Mouse (Mus musculus) forebrain, embryonic 11.5 days (tissue): ENCODE results near the gene D930007J09Rik. TPM values are rescaled to one million over a fixed set of nuclear protein-coding genes. Genes with fewer than 3 reads are reported as not detected.

Experiments used
- ATAC-seq: fragments of 200-750 bp; cut with Nextera tagmentation; replicated peaks from 2 replicates; pipeline ENCODE4 v1.8.0; 2017; ENCODE audit warnings: moderate TSS enrichment; ENCODE audit not compliant: low FRiP score
- DNase-seq: peaks from one replicate; pipeline ENCODE4 v3.0.0-alpha.2; 2017; ENCODE audit warnings: low spot score
- H3K27ac ChIP-seq: fragments of 300-500 bp; sonication (generic); 2 replicates; pipeline ENCODE4 v1.5.1; 2014; ENCODE audit warnings: low read depth, low read length
- H3K27me3 ChIP-seq: fragments of 300-500 bp; sonication (generic); 2 replicates; pipeline ENCODE4 v1.6.1; 2014; ENCODE audit warnings: mild to moderate bottlenecking, low read length, mixed read lengths; ENCODE audit not compliant: control insufficient read depth, insufficient read depth
- H3K36me3 ChIP-seq: fragments of 300-500 bp; sonication (generic); 2 replicates; pipeline ENCODE4 v1.6.1; 2014; ENCODE audit warnings: mild to moderate bottlenecking, low read length, moderate library complexity, mixed read lengths; ENCODE audit not compliant: control insufficient read depth, insufficient read depth
- H3K4me1 ChIP-seq: fragments of 300-500 bp; sonication (generic); replicated peaks from 2 replicates; pipeline ENCODE4 v1.6.1; 2014; ENCODE audit warnings: low read length, mixed read lengths; ENCODE audit not compliant: control insufficient read depth, insufficient read depth
- H3K4me2 ChIP-seq: fragments of 300-500 bp; sonication (generic); 2 replicates; pipeline ENCODE4 v1.6.1; 2014; ENCODE audit warnings: low read depth, mild to moderate bottlenecking, low read length, moderate library complexity, mixed read lengths; ENCODE audit not compliant: severe bottlenecking
- H3K4me3 ChIP-seq: fragments of 300-500 bp; sonication (generic); 2 replicates; pipeline ENCODE4 v1.5.1; 2014; ENCODE audit warnings: low read depth, low read length
- H3K9ac ChIP-seq: fragments of 300-500 bp; sonication (generic); 2 replicates; pipeline ENCODE4 v1.6.1; 2014; ENCODE audit warnings: low read length
- H3K9me3 ChIP-seq: fragments of 300-500 bp; sonication (generic); 2 replicates; pipeline ENCODE4 v1.6.1; 2016; ENCODE audit warnings: low read length, mixed read lengths; ENCODE audit not compliant: control insufficient read depth
- WGBS: fragments of 180-500 bp; shearing (Covaris S2); extraction: QIAGEN DNeasy Blood & Tissue Kit; methylation state at CpG from one replicate; pipeline ENCODE4 v1.1.7; 2014; 5-methylcytosine and 5-hydroxymethylcytosine counted together
- polyA plus RNA-seq: library from polyadenylated mRNA; unstranded; fragments of >200 nt; fragmentation: Nextera tagmentation; extraction: Ambion mirVana; gene quantifications from 2 replicates; pipeline ENCODE4 v1.2.1, GENCODE M21; 2014

Gene D930007J09Rik
- polyA plus RNA-seq, 1 experiment from 2014 or later: not detected

DNA sequence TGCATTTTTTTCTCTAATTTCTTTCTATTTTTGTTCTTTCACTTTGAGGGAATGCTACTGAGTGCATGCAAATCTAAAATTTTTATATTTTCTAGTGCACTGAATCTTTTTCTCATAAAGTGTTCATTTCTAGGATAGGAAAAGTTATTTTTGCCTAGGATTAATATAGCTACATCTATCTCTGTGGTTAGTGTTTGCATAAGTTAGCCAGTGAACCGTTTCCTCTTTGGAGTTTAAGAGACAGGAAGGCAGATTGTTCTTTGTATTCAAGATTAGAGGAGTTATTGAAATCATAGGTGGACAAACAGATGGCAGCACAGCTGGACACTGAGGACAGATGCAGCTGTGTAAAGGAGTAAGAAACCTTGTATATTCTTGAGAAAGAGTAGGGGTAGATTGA, 36.7 kb upstream of the D930007J09Rik start:
- Histone ChIP-seq H3K4me1 (no peaks in the 10 kb centered on the region), H3K36me3 (no peaks in the 10 kb centered on the region), H3K27me3 (no peaks in the 10 kb centered on the region), H3K4me3 (no peak overlapping the region), H3K9me3 (no peaks in the 10 kb centered on the region), H3K4me2 (no peak overlapping the region), H3K27ac (no peak overlapping the region), H3K9ac (no peak overlapping the region)
- no peak for DNase-seq
- no peak for ATAC-seq
- WGBS: 53% methylated on average over 1 of the region's 1 CpGs

GRCm38 (mm10) chr13:32834513-32834912, 31.9 kb upstream of the D930007J09Rik start:
- DNase-seq: no peak
- ATAC-seq: no peak
- no peak overlapping the region for H3K9ac ChIP-seq
- no peaks in the 10 kb centered on the region for H3K4me1 ChIP-seq
- H3K27me3 ChIP-seq: no peaks in the 10 kb centered on the region
- H3K36me3 ChIP-seq: no peaks in the 10 kb centered on the region
- no peak overlapping the region for H3K4me2 ChIP-seq
- no peaks in the 10 kb centered on the region for H3K9me3 ChIP-seq
- no peak overlapping the region for H3K4me3 ChIP-seq
- WGBS: 96% methylated on average over 5 of the region's 5 CpGs
- no peak overlapping the region for H3K27ac ChIP-seq

GRCm38 (mm10) chr13:32833237-32833636, 30.6 kb upstream of the D930007J09Rik start:
- H3K4me3 ChIP-seq: no peak overlapping the region
- 79% methylated on average over 6 of the region's 6 CpGs for WGBS
- DNase-seq: no peak
- no peaks in the 10 kb centered on the region for H3K9me3 ChIP-seq
- H3K4me1 ChIP-seq: no peaks in the 10 kb centered on the region
- no peak for ATAC-seq
- H3K4me2 ChIP-seq: no peak overlapping the region
- no peak overlapping the region for H3K9ac ChIP-seq
- no peaks in the 10 kb centered on the region for H3K36me3 ChIP-seq
- no peak overlapping the region for H3K27ac ChIP-seq
- no peaks in the 10 kb centered on the region for H3K27me3 ChIP-seq

- no peaks in the 10 kb centered on the region for H3K9me3 ChIP-seq
- no peaks in the 10 kb centered on the region for H3K4me1 ChIP-seq
- no peaks in the 10 kb centered on the region for H3K27me3 ChIP-seq
- H3K4me2 ChIP-seq: no peak overlapping the region
- no peaks in the 10 kb centered on the region for H3K36me3 ChIP-seq
- no peak overlapping the region for H3K4me3 ChIP-seq
- DNase-seq: no peak
- ATAC-seq: no peak
- 76% methylated on average over 3 of the region's 3 CpGs for WGBS
- no peak overlapping the region for H3K9ac ChIP-seq
- no peak overlapping the region for H3K27ac ChIP-seq
Observed at GRCm38 (mm10) chr13:32832776-32833175, 30.1 kb upstream of the D930007J09Rik start.

DNA sequence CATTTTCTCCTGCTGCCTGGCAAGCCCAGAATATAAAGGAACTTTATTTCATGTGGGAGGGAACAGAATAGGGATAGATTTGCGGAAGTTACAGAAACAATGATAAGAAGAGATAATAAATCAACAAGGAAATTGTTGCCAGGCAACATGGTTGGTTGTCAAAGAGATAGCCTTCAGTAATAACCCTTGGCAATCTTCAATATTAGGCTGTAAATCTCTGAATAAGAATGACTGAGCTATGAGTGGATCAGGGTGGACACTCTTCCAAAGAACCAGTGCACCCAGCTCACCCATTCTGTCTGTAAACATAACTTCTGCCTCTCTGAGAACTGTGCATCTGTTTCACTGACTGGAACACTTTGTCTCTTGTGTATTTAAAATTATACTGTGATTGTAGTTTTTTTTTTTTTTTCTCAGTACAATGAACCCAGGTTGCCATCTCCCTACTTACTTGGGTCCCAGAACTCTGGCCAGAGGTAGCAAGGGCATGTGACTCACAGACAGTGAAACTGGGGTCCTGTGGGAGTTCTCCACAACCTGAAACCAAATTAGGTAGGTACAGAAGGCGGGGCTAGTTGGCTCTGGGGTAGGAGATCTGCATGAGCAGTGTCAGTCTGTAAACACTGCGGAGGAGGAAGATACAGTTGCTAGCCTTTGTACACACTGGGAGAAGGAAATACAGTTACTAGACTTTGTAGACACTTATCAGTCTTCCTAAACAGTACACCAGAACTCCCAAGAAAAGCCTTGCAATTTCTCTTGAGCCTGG, 29.0 kb upstream of the D930007J09Rik start:
- Histone ChIP-seq H3K4me3 (no peak overlapping the region), H3K36me3 (no peaks in the 10 kb centered on the region), H3K9ac (no peak overlapping the region), H3K27me3 (no peaks in the 10 kb centered on the region), H3K9me3 (no peaks in the 10 kb centered on the region), H3K4me2 (no peak overlapping the region), H3K4me1 (no peaks in the 10 kb centered on the region), H3K27ac (no peak overlapping the region)
- DNase-seq (no peak), ATAC-seq (no peak)
- 80% methylated on average over 3 of the region's 3 CpGs for WGBS

DNA sequence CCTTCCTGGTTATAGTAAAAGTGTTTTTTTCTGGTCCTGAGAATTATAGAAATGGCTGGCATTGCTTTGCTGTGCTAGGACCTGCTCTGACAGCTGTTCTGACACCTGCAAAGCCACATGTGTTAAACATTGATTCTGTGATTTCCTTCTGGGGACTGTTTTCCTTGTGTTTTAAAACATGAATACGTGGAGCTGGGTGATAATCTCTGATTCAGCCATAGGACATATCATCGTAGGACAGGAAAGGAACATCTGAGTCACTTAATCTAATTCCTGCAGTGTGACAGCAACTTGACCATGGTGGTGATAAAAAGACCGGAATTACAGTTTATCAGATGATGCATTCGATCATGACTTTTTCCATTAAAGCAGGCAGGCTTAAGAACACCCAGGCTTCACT, 26.2 kb upstream of the D930007J09Rik start:
- Histone ChIP-seq H3K4me2 (no peak overlapping the region), H3K27me3 (no peaks in the 10 kb centered on the region), H3K9ac (no peak overlapping the region), H3K27ac (no peak overlapping the region), H3K9me3 (no peaks in the 10 kb centered on the region), H3K4me1 (no peaks in the 10 kb centered on the region), H3K4me3 (no peak overlapping the region), H3K36me3 (no peaks in the 10 kb centered on the region)
- WGBS: 92% methylated on average over 4 of the region's 4 CpGs
- ATAC-seq: no peak
- DNase-seq: no peak

DNA sequence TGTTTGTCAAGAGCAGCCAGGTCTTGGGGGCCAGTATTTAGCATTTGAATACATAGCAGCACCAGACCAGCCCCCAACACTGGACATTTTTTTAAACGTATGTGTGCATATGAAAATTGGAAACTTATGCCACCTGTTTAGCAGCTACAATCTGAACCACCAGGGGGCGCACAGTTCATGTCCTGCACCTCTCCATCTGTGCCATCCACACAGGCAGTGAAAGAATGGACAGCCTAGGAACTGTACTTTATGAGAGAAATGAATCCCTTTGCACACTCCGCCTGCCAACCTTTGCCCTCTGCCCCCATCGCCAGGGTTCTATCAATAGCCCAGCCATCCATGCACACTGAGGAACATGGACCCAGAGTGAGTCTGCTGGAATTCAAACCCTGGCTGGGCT, 25.3 kb upstream of the D930007J09Rik start:
- Histone ChIP-seq H3K36me3 (no peaks in the 10 kb centered on the region), H3K4me3 (no peak overlapping the region), H3K27ac (no peak overlapping the region), H3K27me3 (no peaks in the 10 kb centered on the region), H3K9ac (no peak overlapping the region), H3K4me2 (no peak overlapping the region), H3K9me3 (no peaks in the 10 kb centered on the region), H3K4me1 (no peaks in the 10 kb centered on the region)
- DNase-seq: peak; percentile 65
- peak; percentile 65; the same call in 1 of the 2 replicates for ATAC-seq
- WGBS: 66% methylated on average over 4 of the region's 4 CpGs

GRCm38 (mm10) chr13:32827111-32827822, 24.6 kb upstream of the D930007J09Rik start:
- Histone ChIP-seq H3K4me2 (no peak overlapping the region), H3K9me3 (no peaks in the 10 kb centered on the region), H3K4me3 (no peak overlapping the region), H3K9ac (no peak overlapping the region), H3K4me1 (no peaks in the 10 kb centered on the region), H3K36me3 (no peaks in the 10 kb centered on the region), H3K27ac (no peak overlapping the region), H3K27me3 (no peaks in the 10 kb centered on the region)
- 81% methylated on average over 3 of the region's 3 CpGs for WGBS
- ATAC-seq (no peak), DNase-seq (no peak)
